ENCODE assay signal across 9 mouse cellular contexts in the genomic region with DNA sequence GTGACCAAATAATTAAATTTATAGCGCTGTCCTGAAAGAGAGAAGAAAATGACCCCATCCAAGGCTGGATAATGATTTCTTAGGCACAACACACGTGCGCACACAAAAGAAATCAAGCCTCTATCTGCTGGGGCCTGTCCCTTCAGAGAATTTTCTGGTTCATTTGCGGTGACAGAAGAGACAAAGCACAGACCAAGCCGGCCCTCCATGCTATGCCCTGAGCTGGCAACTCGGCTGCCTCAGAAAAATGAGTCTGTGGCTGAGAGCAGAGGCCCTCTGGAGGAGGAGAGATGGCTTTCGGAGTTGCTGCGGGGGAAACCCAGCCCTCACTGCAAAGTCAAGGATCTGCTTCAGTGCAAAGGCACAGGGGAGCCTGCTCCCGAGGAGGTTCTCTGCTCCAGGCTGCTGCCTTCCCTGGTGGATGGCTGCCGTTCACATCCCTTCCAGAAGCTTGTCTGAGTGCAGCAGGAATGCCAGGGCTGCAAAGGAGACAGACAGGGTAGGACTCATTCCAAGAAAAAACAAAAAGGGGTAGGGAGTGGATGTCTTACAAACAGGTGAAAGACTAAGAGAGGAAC.
A peak's percentile ranks its signal among the peaks of the same experiment; 100 is the strongest.
DNase-seq lines count a peak whose midpoint lies in the region; ATAC-seq lines count a peak whose summit lies in the region.
"Had no signal": no experiment of that assay in that cellular context is flagged by ENCODE, and none has a peak within 500 bp of the region (broad histone marks: within the 10 kb centered on the region; RNA-seq: fewer than 3 reads in every experiment).

No protein-coding gene starts in this region.

- no peaks in the 10 kb centered on the region; the same call in 1 of the 2 replicates for H3K36me3 ChIP-seq in midbrain, embryonic 12.5 days

- ATAC-seq in midbrain, embryonic 12.5 days (ENCODE audit: low FRiP score, low read depth), result peak; percentile 93

- no peak overlapping the region for H3K4me3 ChIP-seq in midbrain, embryonic 12.5 days
- H3K4me3 ChIP-seq: erythroblast, embryonic 14.5 days had no signal

- no peaks in the 10 kb centered on the region for H3K27me3 ChIP-seq in midbrain, embryonic 12.5 days

- H3K4me1 ChIP-seq in midbrain, embryonic 12.5 days, result peaks cover 11% of the 10 kb centered on the region

- WGBS in midbrain, embryonic 12.5 days, result 5% methylated on average over 10 of the region's 10 CpGs

- H3K9ac ChIP-seq in midbrain, embryonic 12.5 days (replicated peaks), result no peak overlapping the region; the same call in 1 of the 2 replicates

- peak overlapping the region; percentile 91 for H3K27ac ChIP-seq in midbrain, embryonic 12.5 days (replicated peaks)

- peak; percentile 15 to 19 for DNase-seq in cerebellum, postnatal 25 days
- no peak for DNase-seq in cerebellum, adult 11 months
- DNase-seq in thymus, postnatal 14 days, result peak; percentile 2
- no peak for DNase-seq in thymus, postnatal 0 days (ENCODE audit: low spot score)
- no peak for DNase-seq in lung, adult 18-20 months
- DNase-seq in ovary, postnatal 36 days (ENCODE audit: low spot score), result no peak
- DNase-seq in kidney, postnatal 36 days, result no peak

- H3K9me3 ChIP-seq in midbrain, embryonic 12.5 days, result peaks cover 4% of the 10 kb centered on the region; the same call in 1 of the 2 replicates

- H3K4me2 ChIP-seq in midbrain, embryonic 12.5 days (replicated peaks), result peak overlapping the region; percentile 7; the same call in 1 of the 2 replicates

Comparison
In these comparisons a context has a peak if more than half of its experiments do, and no peak if none do; other contexts are left out.
1. DNase-seq: peak in cerebellum, postnatal 25 days (2 of 2) and thymus, postnatal 14 days (single experiment); none in cerebellum, adult 11 months (single experiment), thymus, postnatal 0 days (single experiment), lung, adult 18-20 months (0 of 2), ovary, postnatal 36 days (single experiment) and kidney, postnatal 36 days (0 of 2).